Mouse (Mus musculus) liver, adult 2 months (tissue): ENCODE measurements around the gene Col18a1.

ENCODE experiments used
- CTCF ChIP-seq: fragments of 200-500 bp; IDR thresholded peaks from 2 replicates; pipeline ENCODE4 v1.5.1; 2011; ENCODE audit warnings: low read depth, low read length, control low read depth
- POLR2A ChIP-seq: fragments of 200-500 bp; IDR thresholded peaks from 2 replicates; pipeline ENCODE4 v1.6.1; 2011; ENCODE audit warnings: low read length, control low read depth; ENCODE audit not compliant: insufficient read depth; ENCODE audit errors: extremely low read depth

GRCm38 (mm10) chr10:77082921-77083320 is 83.4 kb downstream of the Col18a1 start:
- TF ChIP-seq CTCF: no peak
- TF ChIP-seq POLR2A: no peak
